ENCODE assay signal across 34 mouse cellular contexts in genomic region chr14:118464401-118464800, GRCm38 (mm10).
"Had no signal": no experiment of that assay in that cellular context is flagged by ENCODE, and none has a peak within 500 bp of the region (broad histone marks: within the 10 kb centered on the region; RNA-seq: fewer than 3 reads in every experiment).

No protein-coding gene starts in this region.

- H3K9ac ChIP-seq: heart, embryonic 12.5 days; heart, embryonic 13.5 days; heart, embryonic 15.5 days; hindbrain, embryonic 12.5 days; hindbrain, embryonic 13.5 days; hindbrain, embryonic 14.5 days; hindbrain, embryonic 15.5 days; intestine, embryonic 15.5 days; kidney, embryonic 15.5 days had no signal

- H3K27ac ChIP-seq: heart, embryonic 13.5 days; heart, embryonic 15.5 days; hindbrain, embryonic 10.5 days; hindbrain, embryonic 12.5 days; hindbrain, embryonic 13.5 days; hindbrain, embryonic 14.5 days; hindbrain, embryonic 15.5 days; hindbrain, postnatal 0 days; intestine, embryonic 15.5 days; kidney, embryonic 15.5 days; kidney, postnatal 0 days; layer of hippocampus, adult 2 months; left cerebral cortex, adult 2 months had no signal

- H3K9me3 ChIP-seq: heart, embryonic 12.5 days; heart, embryonic 13.5 days; heart, embryonic 15.5 days; hindbrain, embryonic 10.5 days; hindbrain, embryonic 12.5 days; hindbrain, embryonic 13.5 days; hindbrain, embryonic 15.5 days; intestine, embryonic 15.5 days; kidney, embryonic 15.5 days had no signal

- ATAC-seq: hindbrain, embryonic 16.5 days; hindbrain, postnatal 0 days; inflammation-experienced regulatory T-cells, adult 6 months; intestine, embryonic 15.5 days; intestine, embryonic 16.5 days; intestine, postnatal 0 days had no signal

- H3K36me3 ChIP-seq: heart, embryonic 12.5 days; heart, embryonic 13.5 days; heart, embryonic 15.5 days; hindbrain, embryonic 10.5 days; hindbrain, embryonic 12.5 days; hindbrain, embryonic 13.5 days; hindbrain, embryonic 15.5 days; intestine, embryonic 15.5 days; kidney, embryonic 15.5 days had no signal

- H3K4me1 ChIP-seq: heart, embryonic 12.5 days; heart, embryonic 13.5 days; heart, embryonic 15.5 days; hindbrain, embryonic 12.5 days; hindbrain, embryonic 13.5 days; hindbrain, embryonic 15.5 days; intestine, embryonic 15.5 days; kidney, embryonic 15.5 days had no signal

- DNase-seq: heart, postnatal 10 days; heart, postnatal 14 days; heart, postnatal 36 days; heart, postnatal 4 days; kidney, adult 11 months; kidney, adult 18-20 months; kidney, adult 2 months; kidney, adult 8-10 months; kidney, adult 9 months; kidney, postnatal 10 days; kidney, postnatal 14 days; kidney, postnatal 25 days; kidney, postnatal 36 days; kidney, postnatal 4 days; layer of hippocampus, adult 9-11 months; layer of hippocampus, postnatal 36 days had no signal

- H3K4me2 ChIP-seq: heart, embryonic 12.5 days; heart, embryonic 13.5 days; heart, embryonic 15.5 days; hindbrain, embryonic 12.5 days; hindbrain, embryonic 13.5 days; hindbrain, embryonic 14.5 days; hindbrain, embryonic 15.5 days; intestine, embryonic 15.5 days; kidney, embryonic 15.5 days had no signal

- H3K4me3 ChIP-seq: heart, embryonic 12.5 days; heart, embryonic 13.5 days; heart, embryonic 15.5 days; hindbrain, embryonic 10.5 days; hindbrain, embryonic 12.5 days; hindbrain, embryonic 13.5 days; hindbrain, embryonic 15.5 days; intestine, embryonic 15.5 days; kidney, embryonic 15.5 days; layer of hippocampus, adult 2 months; left cerebral cortex, adult 2 months had no signal

- H3K27me3 ChIP-seq: heart, embryonic 12.5 days; heart, embryonic 15.5 days; hindbrain, embryonic 12.5 days; hindbrain, embryonic 15.5 days; intestine, embryonic 15.5 days had no signal
